Mouse (Mus musculus) brain, embryonic 14.5 days (tissue): ENCODE data around the gene Chchd5. TPM values are rescaled to one million over a fixed set of nuclear protein-coding genes. Genes with fewer than 3 reads are reported as not detected.
A peak's percentile ranks its signal among the peaks of the same experiment; 100 is the strongest.

Experiments
- DNase-seq: peaks from one replicate; pipeline ENCODE4 v3.0.0-alpha.2; 2011; ENCODE audit warnings: low read depth
- CTCF ChIP-seq: fragments of 200-500 bp; IDR thresholded peaks from 2 replicates; pipeline ENCODE4 v1.5.1; 2012; ENCODE audit warnings: inconsistent platforms, mild to moderate bottlenecking, moderate library complexity, borderline replicate concordance; ENCODE audit not compliant: insufficient read depth, insufficient read length; ENCODE audit errors: extremely low read depth
- POLR2A ChIP-seq: fragments of 200-500 bp; IDR thresholded peaks from 2 replicates; pipeline ENCODE4 v1.6.1; 2012; ENCODE audit warnings: mild to moderate bottlenecking, inconsistent platforms, borderline replicate concordance; ENCODE audit not compliant: poor library complexity, insufficient read depth, insufficient read length, severe bottlenecking; ENCODE audit errors: extremely low read depth
- polyA plus RNA-seq: library from polyadenylated mRNA; depleted of rRNA; stranded (reverse); fragments of >200 nt; gene quantifications from 2 replicates; pipeline ENCODE4 v1.2.3, GENCODE M21; 2012

The Chchd5 gene
- polyA plus RNA-seq, 1 experiment, result 23.4 TPM

- no peak for DNase-seq
- TF ChIP-seq CTCF (no peak), POLR2A (no peak)
Observed at GRCm38 (mm10) chr2:129116368-129116739, 13.1 kb upstream of the Chchd5 start.

- TF ChIP-seq POLR2A (no peak), CTCF (no peak)
- DNase-seq, result no peak
Observed at GRCm38 (mm10) chr2:129118061-129118460, 11.4 kb upstream of the Chchd5 start.

GRCm38 (mm10) chr2:129121986-129122385 lies 7.5 kb upstream of the Chchd5 start:
- no peak for DNase-seq
- TF ChIP-seq CTCF, result no peak
- no peak for TF ChIP-seq POLR2A

GRCm38 (mm10) chr2:129129987-129130545 lies 566 bp downstream of the Chchd5 start:
- DNase-seq, result peak; percentile 48
- TF ChIP-seq POLR2A (no peak), CTCF (no peak)

- TF ChIP-seq POLR2A (no peak), CTCF (no peak)
- no peak for DNase-seq
Observed at GRCm38 (mm10) chr2:129130776-129131175, 1.3 kb downstream of the Chchd5 start.

- DNase-seq, result no peak
Observed at GRCm38 (mm10) chr2:129132231-129132630, 2.7 kb downstream of the Chchd5 start.

GRCm38 (mm10) chr2:129133006-129133805 lies 3.7 kb downstream of the Chchd5 start:
- no peak for TF ChIP-seq CTCF
- no peak for TF ChIP-seq POLR2A
- no peak for DNase-seq

More at GRCm38 (mm10) chr2:129132231-129132630, 2.7 kb downstream of the Chchd5 start:
- no peak for TF ChIP-seq CTCF
- no peak for TF ChIP-seq POLR2A

GRCm38 (mm10) chr2:129139906-129140305 lies 10.4 kb downstream of the Chchd5 start:
- peak; percentile 75 for DNase-seq
- TF ChIP-seq CTCF, result no peak
- no peak for TF ChIP-seq POLR2A

GRCm38 (mm10) chr2:129148836-129149235 lies 19.3 kb downstream of the Chchd5 start:
- TF ChIP-seq POLR2A, result no peak
- TF ChIP-seq CTCF, result no peak
- peak; percentile 55 for DNase-seq

GRCm38 (mm10) chr2:129150386-129150785 lies 20.9 kb downstream of the Chchd5 start:
- TF ChIP-seq CTCF (no peak), POLR2A (no peak)
- no peak for DNase-seq

GRCm38 (mm10) chr2:129151111-129151510 lies 21.6 kb downstream of the Chchd5 start:
- peak; percentile 82 for DNase-seq

GRCm38 (mm10) chr2:129152751-129153150 lies 23.3 kb downstream of the Chchd5 start:
- no peak for DNase-seq
- TF ChIP-seq CTCF (no peak), POLR2A (no peak)

More at GRCm38 (mm10) chr2:129151111-129151510, 21.6 kb downstream of the Chchd5 start:
- TF ChIP-seq POLR2A, result no peak
- TF ChIP-seq CTCF, result no peak
